Mouse (Mus musculus) gastrocnemius, postnatal 14 days (tissue): Measurements from ENCODE around the gene Msantd1. TPM values are rescaled to one million over a fixed set of nuclear protein-coding genes. Genes with fewer than 3 reads are reported as not detected.
"Not testable (repeated sequence)": the region's sequence is repeated elsewhere in the genome, so short reads cannot be mapped to it uniquely, and the experiment has no call there.

Experiments
- DNase-seq: peaks from one replicate; pipeline ENCODE4 v3.0.0; 2021; ENCODE audit warnings: mixed read lengths
- intact Hi-C: fragments of 180-260 bp; cut with DNase I; formaldehyde crosslinking; loops from one replicate; pipeline ENCODE4 v1.15.1; 2025; ENCODE audit warnings: low total_unique reads
- long read RNA-seq, 2 experiments: library from polyadenylated mRNA; stranded (forward); transcript quantifications; one replicate each; pipeline ENCODE4 v2.0.0; 2021
- total RNA-seq, 2 experiments: library from RNA; stranded (reverse); gene quantifications; 2 replicates each; pipeline ENCODE4 v1.2.3; 2021

The Msantd1 gene
- total RNA-seq = under 1 TPM; 0.10 to 0.29 TPM
- long read RNA-seq, experiment 1 = 0 reads
- long read RNA-seq, experiment 2 = 0 reads

- no peak for DNase-seq
- intact Hi-C loops = no loop called here
Measured at GRCm38 (mm10) chr5:34907910-34908725, at the start of gene Msantd1. TSS of gene Msantd1 (plus strand) at chr5:34908012.

- DNase-seq = no peak
- intact Hi-C loops = no loop called here
Measured at GRCm38 (mm10) chr5:34865367-34865766, 42.4 kb upstream of the Msantd1 start.

GRCm38 (mm10) chr5:34880307-34880706, 27.5 kb upstream of the Msantd1 start:
- intact Hi-C loops, DNase-seq: not testable (repeated sequence)

- intact Hi-C loops = no loop called here
- no peak for DNase-seq
Measured at GRCm38 (mm10) chr5:34881023-34881422, 26.8 kb upstream of the Msantd1 start.

GRCm38 (mm10) chr5:34885250-34885649, 22.6 kb upstream of the Msantd1 start:
- no peak for DNase-seq
- intact Hi-C loops = no loop called here

GRCm38 (mm10) chr5:34889252-34889651, 18.6 kb upstream of the Msantd1 start:
- intact Hi-C loops = no loop called here
- no peak for DNase-seq

- DNase-seq = no peak
- intact Hi-C loops = no loop called here
Measured at GRCm38 (mm10) chr5:34896697-34897453, 10.9 kb upstream of the Msantd1 start.

- intact Hi-C loops = no loop called here
- no peak for DNase-seq
Measured at GRCm38 (mm10) chr5:34899787-34900469, 7.9 kb upstream of the Msantd1 start.

GRCm38 (mm10) chr5:34902371-34902770, 5.4 kb upstream of the Msantd1 start:
- intact Hi-C loops = no loop called here

GRCm38 (mm10) chr5:34902811-34903385, 4.9 kb upstream of the Msantd1 start:
- peak; percentile 35 for DNase-seq
- intact Hi-C loops = no loop called here

More at GRCm38 (mm10) chr5:34902371-34902770, 5.4 kb upstream of the Msantd1 start:
- no peak for DNase-seq

- intact Hi-C loops = no loop called here
- DNase-seq = no peak
Measured at GRCm38 (mm10) chr5:34904412-34904811, 3.4 kb upstream of the Msantd1 start.

GRCm38 (mm10) chr5:34907230-34907629, 582 bp upstream of the Msantd1 start:
- intact Hi-C loops = no loop called here

GRCm38 (mm10) chr5:34908726-34909633, 1.2 kb downstream of the Msantd1 start:
- intact Hi-C loops = no loop called here

More at GRCm38 (mm10) chr5:34907230-34907629, 582 bp upstream of the Msantd1 start:
- no peak for DNase-seq

GRCm38 (mm10) chr5:34909634-34910503, 2.1 kb downstream of the Msantd1 start:
- DNase-seq = no peak
- intact Hi-C loops = no loop called here

More at GRCm38 (mm10) chr5:34908726-34909633, 1.2 kb downstream of the Msantd1 start:
- no peak for DNase-seq

GRCm38 (mm10) chr5:34910504-34910815, 2.6 kb downstream of the Msantd1 start:
- DNase-seq = no peak

GRCm38 (mm10) chr5:34915801-34916200, 8.0 kb downstream of the Msantd1 start:
- peak; percentile 78 for DNase-seq
- intact Hi-C loops = loop anchor here (5.0 kb wide), 3 partner anchors 62 to 126 kb away; partner anchors contain the start of gene Hgfac

More at GRCm38 (mm10) chr5:34910504-34910815, 2.6 kb downstream of the Msantd1 start:
- intact Hi-C loops = no loop called here

GRCm38 (mm10) chr5:34917234-34917655, 9.4 kb downstream of the Msantd1 start:
- intact Hi-C loops = loop anchor here (5.0 kb wide), 3 partner anchors 60 to 125 kb away; partner anchors contain the start of gene Hgfac
- no peak for DNase-seq
